Mouse (Mus musculus) stomach, embryonic 14.5 days (tissue): ENCODE measurements around the gene Gm42674. TPM values are rescaled to one million over a fixed set of nuclear protein-coding genes. Genes with fewer than 3 reads are reported as not detected.

ENCODE experiments used
- ATAC-seq: fragments of 200-750 bp; cut with Nextera tagmentation; 2 replicates; pipeline ENCODE4 v1.8.0; 2017; ENCODE audit warnings: low read depth, moderate TSS enrichment; ENCODE audit not compliant: insufficient number of reproducible peaks, insufficient read depth, low FRiP score
- H3K27ac ChIP-seq: fragments of 300-500 bp; sonication (generic); 2 replicates; pipeline ENCODE4 v1.5.1; 2014; ENCODE audit warnings: mild to moderate bottlenecking, low read length, moderate library complexity, mixed read lengths
- H3K27me3 ChIP-seq: fragments of 300-500 bp; sonication (generic); 2 replicates; pipeline ENCODE4 v1.6.1; 2014; ENCODE audit warnings: low read length, control low read depth, mixed read lengths; ENCODE audit not compliant: control insufficient read depth, insufficient read depth
- H3K36me3 ChIP-seq: fragments of 300-500 bp; sonication (generic); 2 replicates; pipeline ENCODE4 v1.6.1; 2014; ENCODE audit warnings: mild to moderate bottlenecking, control low read depth, low read length, moderate library complexity, mixed read lengths; ENCODE audit not compliant: control insufficient read depth, insufficient read depth
- H3K4me1 ChIP-seq: fragments of 300-500 bp; sonication (generic); 2 replicates; pipeline ENCODE4 v1.6.1; 2014; ENCODE audit warnings: low read length, control low read depth, mixed read lengths; ENCODE audit not compliant: control insufficient read depth, insufficient read depth
- H3K4me2 ChIP-seq: fragments of 300-500 bp; sonication (generic); replicated peaks from 2 replicates; pipeline ENCODE4 v1.6.1; 2014; ENCODE audit warnings: low read depth, low read length, control low read depth
- H3K4me3 ChIP-seq: fragments of 300-500 bp; sonication (generic); 2 replicates; pipeline ENCODE4 v1.5.1; 2014; ENCODE audit warnings: low read depth, low read length, control low read depth
- H3K9ac ChIP-seq: fragments of 300-500 bp; sonication (generic); replicated peaks from 2 replicates; pipeline ENCODE4 v1.6.1; 2014; ENCODE audit warnings: low read depth, mild to moderate bottlenecking, control low read depth, low read length, moderate library complexity, mixed read lengths
- H3K9me3 ChIP-seq: fragments of 300-500 bp; sonication (generic); 2 replicates; pipeline ENCODE4 v1.6.1; 2016; ENCODE audit warnings: low read depth, low read length, control low read depth; ENCODE audit not compliant: control insufficient read depth
- WGBS: fragments of 180-500 bp; shearing (Covaris S2); extraction: QIAGEN DNeasy Blood & Tissue Kit; methylation state at CpG from one replicate; pipeline ENCODE4 v1.1.7; 2014; 5-methylcytosine and 5-hydroxymethylcytosine counted together
- polyA plus RNA-seq: library from polyadenylated mRNA; unstranded; fragments of >200 nt; fragmentation: Nextera tagmentation; extraction: Ambion mirVana; gene quantifications from 2 replicates; pipeline ENCODE4 v1.2.1, GENCODE M21; 2014

The Gm42674 gene
- polyA plus RNA-seq, 1 experiment from 2014 or later: not detected

DNA sequence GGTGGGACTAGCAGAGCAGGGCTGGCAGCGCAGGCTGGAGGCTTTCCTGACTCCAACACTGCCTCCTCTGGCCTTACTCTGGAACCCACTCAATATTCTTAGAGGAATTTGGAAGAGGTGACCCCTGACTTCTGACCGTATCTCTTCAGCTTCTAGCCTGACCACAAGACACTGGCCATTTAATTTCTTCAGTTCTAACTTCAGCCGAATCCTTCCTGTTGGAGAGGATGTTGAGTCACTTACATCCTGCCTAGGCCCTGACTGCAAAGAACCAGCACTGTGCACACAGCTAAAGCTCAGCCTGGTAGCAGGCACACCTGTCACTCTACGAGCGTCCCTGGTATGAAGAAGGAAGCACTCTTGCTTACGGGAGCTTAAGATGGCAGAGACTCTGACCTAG, 12.3 kb upstream of the Gm42674 start:
- no peaks in the 10 kb centered on the region for H3K27me3 ChIP-seq
- no peak overlapping the region for H3K4me3 ChIP-seq
- no peaks in the 10 kb centered on the region for H3K36me3 ChIP-seq
- no peak overlapping the region for H3K4me2 ChIP-seq
- no peak for ATAC-seq
- H3K9me3 ChIP-seq: no peaks in the 10 kb centered on the region
- no peak overlapping the region for H3K27ac ChIP-seq
- no peaks in the 10 kb centered on the region for H3K4me1 ChIP-seq
- no peak overlapping the region for H3K9ac ChIP-seq
- WGBS: 76% methylated on average over 6 of the region's 6 CpGs

DNA sequence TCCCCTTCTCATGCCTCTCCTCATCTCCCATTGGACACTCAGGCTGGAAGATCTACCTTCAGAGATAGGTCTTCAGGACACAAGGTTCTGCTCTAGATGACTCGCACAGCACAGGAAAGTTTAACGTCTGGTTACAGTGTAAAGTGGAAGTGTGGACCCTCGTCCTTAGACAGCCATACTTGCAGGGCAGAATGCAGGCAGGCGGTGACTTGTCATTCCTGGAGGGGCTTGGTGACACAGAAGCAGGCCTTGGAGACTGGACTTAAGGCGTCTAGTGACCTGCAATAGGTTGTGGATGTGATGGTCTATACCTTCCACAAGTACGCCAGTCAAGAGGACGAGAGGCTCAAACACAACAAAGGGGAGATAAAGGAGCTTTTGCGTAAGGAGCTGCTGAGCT, 11.8 kb upstream of the Gm42674 start, which contains the start of gene S100a2:
Gene S100a2, plus strand, starts transcription at position 301 of the 400 bp plus-strand sequence.
- Histone ChIP-seq H3K27ac (no peak within 1 kb of the TSS), H3K9me3 (no peaks in the 10 kb centered on the region)
- no peak for ATAC-seq

DNA sequence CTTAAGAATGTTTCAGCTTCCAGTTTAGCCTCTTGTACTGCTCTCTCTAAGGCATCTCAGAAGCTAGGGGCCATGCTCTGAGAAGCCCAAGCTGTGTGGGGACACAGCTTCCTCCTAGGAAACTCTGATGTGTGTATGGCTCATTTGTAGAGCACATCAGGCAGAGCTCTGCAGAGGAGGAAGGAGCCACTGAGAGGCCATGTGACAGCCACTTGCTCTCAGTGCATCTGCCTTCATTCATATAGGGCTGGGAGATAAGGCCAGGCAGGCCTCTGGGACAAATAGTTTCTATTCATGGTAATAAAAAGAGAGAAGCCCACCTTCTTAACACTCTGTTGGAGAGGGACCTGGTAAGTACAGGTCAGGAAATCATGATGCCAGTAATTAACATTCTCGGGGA, 7.2 kb upstream of the Gm42674 start:
- ATAC-seq: no peak
- no peak overlapping the region for H3K4me3 ChIP-seq
- 68% methylated on average over 1 of the region's 1 CpGs for WGBS
- no peak overlapping the region for H3K4me2 ChIP-seq
- no peaks in the 10 kb centered on the region for H3K27me3 ChIP-seq
- no peak overlapping the region for H3K9ac ChIP-seq
- no peaks in the 10 kb centered on the region for H3K36me3 ChIP-seq
- no peaks in the 10 kb centered on the region for H3K4me1 ChIP-seq
- no peaks in the 10 kb centered on the region for H3K9me3 ChIP-seq
- no peak overlapping the region for H3K27ac ChIP-seq

More for the DNA sequence above, 11.8 kb upstream of the Gm42674 start, which contains the start of gene S100a2:
- no peaks in the 10 kb centered on the region for H3K27me3 ChIP-seq
- H3K4me3 ChIP-seq: no peak within 1 kb of the TSS
- H3K4me1 ChIP-seq: no peaks in the 10 kb centered on the region
- no peaks in the 10 kb centered on the region for H3K36me3 ChIP-seq
- H3K9ac ChIP-seq: no peak within 1 kb of the TSS
- 85% methylated on average over 8 of the region's 8 CpGs for WGBS
- no peak within 1 kb of the TSS for H3K4me2 ChIP-seq

DNA sequence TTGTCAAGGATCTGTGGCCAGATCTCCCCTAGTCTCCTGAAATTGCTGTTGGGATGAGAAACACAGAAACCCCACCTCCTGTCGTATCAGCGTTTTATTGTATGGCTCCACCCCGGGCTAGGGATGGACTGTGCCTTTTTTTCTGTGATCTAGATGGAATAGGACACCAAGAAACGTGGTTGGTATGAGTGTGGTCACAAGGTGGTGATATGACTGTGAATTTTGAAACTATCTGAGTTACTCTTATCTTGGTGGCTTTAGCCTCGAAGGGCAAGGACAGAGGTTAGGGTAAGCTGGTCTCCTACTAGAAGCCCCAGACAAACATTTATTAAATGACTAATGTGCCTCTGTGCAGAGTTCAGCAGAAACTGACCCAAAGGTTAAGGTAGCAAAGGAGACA, 6.1 kb upstream of the Gm42674 start:
- Histone ChIP-seq H3K4me3 (no peak overlapping the region), H3K27me3 (no peaks in the 10 kb centered on the region), H3K9ac (no peak overlapping the region), H3K9me3 (no peaks in the 10 kb centered on the region), H3K36me3 (no peaks in the 10 kb centered on the region), H3K4me1 (no peaks in the 10 kb centered on the region), H3K27ac (no peak overlapping the region), H3K4me2 (no peak overlapping the region)
- 61% methylated on average over 5 of the region's 5 CpGs for WGBS
- no peak for ATAC-seq

DNA sequence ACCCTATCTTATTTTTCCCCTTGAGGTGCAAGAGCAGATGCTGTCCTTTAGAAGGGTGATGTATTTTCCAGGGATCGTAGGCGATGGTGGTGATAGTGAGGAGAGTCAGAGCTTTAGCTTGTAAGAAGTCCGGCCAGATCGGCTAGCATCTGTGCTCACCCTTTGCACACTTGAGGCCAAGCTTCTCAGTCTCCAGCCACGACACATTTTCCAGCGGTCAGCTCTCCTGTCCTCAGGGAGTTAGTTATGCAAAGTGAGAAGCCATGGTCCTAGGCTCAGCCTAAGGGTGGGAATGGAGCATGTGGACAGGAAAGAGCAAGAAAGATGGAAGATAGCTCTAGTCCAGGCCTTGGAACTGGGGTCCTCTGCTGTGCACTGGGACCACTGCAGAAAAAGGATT, 4.9 kb upstream of the Gm42674 start:
- Histone ChIP-seq H3K4me1 (no peaks in the 10 kb centered on the region; the same call in 1 of the 2 replicates), H3K36me3 (no peaks in the 10 kb centered on the region), H3K4me2 (no peak overlapping the region), H3K9me3 (no peaks in the 10 kb centered on the region), H3K4me3 (no peak overlapping the region), H3K9ac (no peak overlapping the region), H3K27me3 (no peaks in the 10 kb centered on the region), H3K27ac (no peak overlapping the region)
- ATAC-seq: no peak
- 94% methylated on average over 6 of the region's 6 CpGs for WGBS

DNA sequence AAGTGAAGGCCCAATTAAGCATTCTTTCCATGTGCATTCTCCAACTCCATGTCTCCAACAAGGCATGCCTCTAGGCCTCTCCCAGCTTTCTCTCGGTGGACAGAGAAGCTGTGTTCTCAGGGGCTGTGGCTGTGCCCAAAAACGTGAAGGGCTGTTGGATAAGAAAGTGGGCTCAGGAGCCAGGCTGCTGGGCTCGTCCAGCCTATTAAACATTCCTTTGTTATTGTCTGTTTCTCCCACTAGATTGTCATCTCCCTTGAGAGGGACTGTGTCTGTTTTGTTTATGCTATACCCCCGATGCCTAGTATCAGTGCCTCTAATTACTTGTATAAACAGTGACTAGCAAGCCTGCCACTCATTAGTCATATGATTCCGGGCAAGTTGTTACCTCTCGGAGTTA, 4.0 kb upstream of the Gm42674 start:
- Histone ChIP-seq H3K9me3 (no peaks in the 10 kb centered on the region), H3K4me3 (no peak overlapping the region), H3K9ac (no peak overlapping the region), H3K4me1 (no peaks in the 10 kb centered on the region; the same call in 1 of the 2 replicates), H3K36me3 (no peaks in the 10 kb centered on the region), H3K27me3 (no peaks in the 10 kb centered on the region), H3K4me2 (no peak overlapping the region), H3K27ac (no peak overlapping the region)
- ATAC-seq: no peak
- WGBS: 29% methylated on average over 6 of the region's 6 CpGs

DNA sequence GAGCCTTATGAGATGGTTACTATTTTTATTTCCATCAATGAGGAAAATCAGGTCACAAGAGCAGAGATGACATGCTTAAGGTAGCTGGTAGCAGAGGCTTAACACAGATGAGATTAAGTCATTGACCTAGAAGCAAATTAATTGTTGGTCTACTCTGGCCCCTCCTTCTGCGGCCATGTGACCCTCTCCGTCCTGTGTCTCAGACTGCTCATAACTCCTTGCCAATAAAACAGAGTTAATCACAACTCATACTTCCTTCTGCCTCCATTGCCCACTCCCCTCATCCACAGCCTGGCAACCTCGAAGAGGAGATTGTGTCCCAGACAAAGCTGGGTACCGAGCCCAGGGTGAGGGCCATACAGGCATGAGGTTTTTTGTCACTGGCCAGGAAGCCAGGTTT, 3.5 kb upstream of the Gm42674 start:
- Histone ChIP-seq H3K9me3 (no peaks in the 10 kb centered on the region), H3K4me1 (peaks cover 2% of the 10 kb centered on the region; the same call in 1 of the 2 replicates), H3K4me3 (no peak overlapping the region), H3K9ac (no peak overlapping the region), H3K4me2 (no peak overlapping the region), H3K27ac (no peak overlapping the region), H3K27me3 (no peaks in the 10 kb centered on the region), H3K36me3 (no peaks in the 10 kb centered on the region)
- ATAC-seq: no peak
- whole genome bisulfite sequencing: 72% methylated on average over 4 of the region's 4 CpGs

DNA sequence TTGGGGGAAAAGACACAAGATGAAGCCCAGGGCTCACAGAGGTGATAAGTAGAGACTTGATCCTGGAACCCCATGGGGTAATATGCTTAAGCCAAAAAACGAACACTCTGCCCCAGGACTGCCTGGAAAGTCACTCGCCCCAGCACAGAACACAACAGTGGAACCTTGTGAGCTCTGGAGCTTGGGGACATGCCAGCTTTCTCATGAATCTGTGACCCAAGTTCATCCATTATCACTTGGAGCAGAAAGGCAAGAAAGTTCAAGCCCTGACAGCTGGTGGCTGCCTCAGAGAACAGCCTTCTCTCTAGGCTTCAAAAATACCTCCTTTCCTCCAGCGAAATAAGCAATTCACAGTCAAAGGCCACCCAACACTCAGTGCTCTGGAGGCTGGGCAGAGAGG, 2.3 kb upstream of the Gm42674 start:
- ATAC-seq: no peak
- no peak overlapping the region for H3K9ac ChIP-seq
- H3K36me3 ChIP-seq: no peaks in the 10 kb centered on the region
- H3K9me3 ChIP-seq: no peaks in the 10 kb centered on the region
- H3K27me3 ChIP-seq: no peaks in the 10 kb centered on the region
- peaks cover 10% of the 10 kb centered on the region for H3K4me1 ChIP-seq
- no peak overlapping the region for H3K27ac ChIP-seq
- no peak overlapping the region for H3K4me2 ChIP-seq
- no peak overlapping the region for H3K4me3 ChIP-seq
- 72% methylated on average over 3 of the region's 3 CpGs for WGBS

DNA sequence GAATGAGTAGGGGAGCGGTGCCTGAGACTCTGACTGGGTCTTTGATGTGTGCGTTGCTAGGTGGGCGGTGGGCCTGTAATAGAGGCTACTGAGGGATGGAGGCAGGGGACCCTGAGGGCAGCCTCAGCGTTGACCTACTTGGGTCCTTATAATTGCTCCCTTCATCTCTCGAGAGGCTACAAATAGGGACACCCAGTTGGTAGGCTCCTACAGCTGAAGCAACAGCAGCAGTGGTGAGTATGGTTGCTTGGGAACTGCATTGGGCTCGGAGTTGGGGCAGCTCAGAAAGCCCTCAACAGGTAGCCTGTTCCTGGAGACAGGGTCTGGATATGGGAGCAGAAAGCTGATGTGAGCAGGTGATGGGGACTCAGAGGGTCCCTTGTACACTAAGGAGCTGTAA, 1.7 kb upstream of the Gm42674 start:
- no peak overlapping the region for H3K9ac ChIP-seq
- ATAC-seq: no peak
- H3K36me3 ChIP-seq: no peaks in the 10 kb centered on the region
- WGBS: 85% methylated on average over 6 of the region's 6 CpGs
- no peak overlapping the region for H3K27ac ChIP-seq
- no peak overlapping the region for H3K4me2 ChIP-seq
- no peak overlapping the region for H3K4me3 ChIP-seq
- peaks cover 17% of the 10 kb centered on the region for H3K4me1 ChIP-seq
- H3K27me3 ChIP-seq: no peaks in the 10 kb centered on the region
- no peaks in the 10 kb centered on the region for H3K9me3 ChIP-seq
